Mouse (Mus musculus): ENCODE data around the gene Fgd2. TPM values are rescaled to one million over a fixed set of nuclear protein-coding genes. Genes with fewer than 3 reads are reported as not detected.
"Not testable (repeated sequence)": the region's sequence is repeated elsewhere in the genome, so short reads cannot be mapped to it uniquely, and the experiment has no call there.

Gene Fgd2
- polyA plus RNA-seq, 1 experiment = 41.8 TPM

DNA sequence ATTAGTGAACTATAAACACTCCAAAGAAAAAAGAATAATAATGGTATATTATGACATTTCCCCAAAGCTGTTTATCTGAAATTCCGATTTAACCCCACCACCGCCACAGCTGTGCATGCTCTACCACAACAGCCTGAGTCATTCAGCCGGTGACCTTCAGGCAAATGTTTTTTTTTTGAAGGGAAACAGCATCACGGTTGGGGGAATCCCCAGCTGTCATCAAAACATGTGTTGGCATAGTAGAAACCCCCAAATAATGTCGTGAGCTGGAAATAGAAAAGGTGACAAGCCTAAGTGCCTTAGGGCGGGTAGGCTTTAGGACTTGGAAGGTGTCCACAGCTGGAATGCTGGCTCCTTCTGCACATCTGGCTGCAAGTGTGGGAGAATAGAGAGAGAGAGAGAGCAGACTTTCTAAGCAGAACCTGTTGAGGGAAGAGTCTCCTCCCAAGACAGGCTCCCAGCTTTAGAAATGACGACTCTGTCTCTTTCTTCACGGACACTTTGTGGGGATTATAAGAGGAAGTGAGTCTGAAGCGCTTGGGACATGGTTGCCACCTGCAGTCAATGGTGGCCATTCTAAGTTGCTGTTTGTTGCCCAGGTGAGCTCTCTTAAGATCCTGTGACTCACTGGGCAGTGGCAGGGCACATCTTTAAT, 33.5 kb downstream of the Fgd2 start:
- TF ChIP-seq CTCF (IDR thresholded peaks at IDR 0.05; ENCODE audit: control insufficient read depth, insufficient read depth, low read length) (no peak), POLR2A (IDR thresholded peaks at IDR 0.05; ENCODE audit: borderline replicate concordance, control insufficient read depth, low read depth, low read length) (no peak)
- 6% methylated on average over 9 of the region's 9 CpGs for WGBS
- Histone ChIP-seq H3K4me3 (replicated peaks; ENCODE audit: control insufficient read depth, low read depth, low read length) (no peak overlapping the region), H3K4me1 (ENCODE audit: control insufficient read depth, insufficient read depth, low read length) (peaks cover 17% of the 10 kb centered on the region), H3K27ac (ENCODE audit: control insufficient read depth, insufficient read depth, low read depth, low read length, poor library complexity) (peak overlapping the region; percentile 93)

DNA sequence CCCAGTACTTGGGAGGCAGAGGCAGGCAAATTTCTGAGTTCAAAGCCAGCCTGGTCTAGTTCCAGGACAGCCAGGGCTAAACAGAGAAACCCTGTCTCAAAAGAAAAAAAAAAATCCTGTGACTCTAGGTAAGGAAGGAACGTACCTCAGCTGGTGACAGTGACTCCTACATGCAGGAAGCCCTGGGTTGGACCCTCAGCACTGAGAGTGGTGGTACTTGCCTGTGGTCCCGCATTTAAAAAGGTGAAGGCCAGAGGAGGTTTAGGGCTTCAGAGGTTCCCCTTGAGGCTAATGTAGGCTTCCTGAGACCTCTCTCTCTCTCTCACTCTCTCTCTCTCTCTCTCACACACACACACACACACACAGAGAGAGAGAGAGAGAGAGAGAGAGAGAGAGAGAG, 34.0 kb downstream of the Fgd2 start:
- Histone ChIP-seq H3K27ac (ENCODE audit: control insufficient read depth, insufficient read depth, low read depth, low read length, poor library complexity) (peak overlapping the region; percentile 93), H3K4me1 (ENCODE audit: control insufficient read depth, insufficient read depth, low read length) (peaks cover 17% of the 10 kb centered on the region)
- not testable (repeated sequence) for H3K4me3 ChIP-seq (replicated peaks; ENCODE audit: control insufficient read depth, low read depth, low read length)
- 5% methylated on average over 2 of the region's 2 CpGs for WGBS

DNA sequence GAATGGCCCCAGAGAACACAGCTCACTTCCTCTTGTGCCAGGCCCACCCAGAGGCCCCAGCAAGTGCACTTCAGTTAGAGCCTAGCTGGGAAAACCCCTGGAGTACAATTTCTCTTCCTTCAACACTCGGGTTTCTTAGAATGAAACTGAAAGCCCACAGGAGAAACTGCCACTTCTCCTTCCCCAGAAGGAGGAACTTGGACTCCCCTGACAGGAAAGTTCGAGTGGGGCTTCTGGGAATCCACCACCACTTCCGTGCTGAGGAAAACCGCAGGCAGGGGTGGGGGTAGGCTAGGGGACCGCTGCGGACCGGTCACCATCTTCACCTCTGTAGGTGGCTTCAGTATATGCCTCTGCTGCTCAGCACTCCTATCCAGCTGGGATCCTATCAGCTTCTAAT, 34.7 kb downstream of the Fgd2 start:
- 4% methylated on average over 7 of the region's 7 CpGs for WGBS
- Histone ChIP-seq H3K4me3 (replicated peaks; ENCODE audit: control insufficient read depth, low read depth, low read length) (peak overlapping the region; percentile 29), H3K27ac (ENCODE audit: control insufficient read depth, insufficient read depth, low read depth, low read length, poor library complexity) (peak overlapping the region; percentile 93), H3K4me1 (ENCODE audit: control insufficient read depth, insufficient read depth, low read length) (peaks cover 17% of the 10 kb centered on the region)
- TF ChIP-seq POLR2A (IDR thresholded peaks at IDR 0.05; ENCODE audit: borderline replicate concordance, control insufficient read depth, low read depth, low read length) (0 out of 2 replicates have a peak, but pooled peaks have one; percentile 20), CTCF (IDR thresholded peaks at IDR 0.05; ENCODE audit: control insufficient read depth, insufficient read depth, low read length) (no peak)

- H3K4me3 ChIP-seq (replicated peaks; ENCODE audit: control insufficient read depth, low read depth, low read length) = no peak overlapping the region
- peaks cover 17% of the 10 kb centered on the region for H3K4me1 ChIP-seq (ENCODE audit: control insufficient read depth, insufficient read depth, low read length)
- 46% methylated on average over 6 of the region's 6 CpGs for WGBS
- TF ChIP-seq POLR2A (IDR thresholded peaks at IDR 0.05; ENCODE audit: borderline replicate concordance, control insufficient read depth, low read depth, low read length) = no peak
- TF ChIP-seq CTCF (IDR thresholded peaks at IDR 0.05; ENCODE audit: control insufficient read depth, insufficient read depth, low read length) = no peak
- peak overlapping the region; percentile 93 for H3K27ac ChIP-seq (ENCODE audit: control insufficient read depth, insufficient read depth, low read depth, low read length, poor library complexity)
These were observed 35.5 kb downstream of the Fgd2 start for GRCm38 (mm10) chr17:29396056-29396799.

GRCm38 (mm10) chr17:29396821-29397242, 36.1 kb downstream of the Fgd2 start:
- 6% methylated on average over 6 of the region's 6 CpGs for WGBS
- H3K4me3 ChIP-seq (replicated peaks; ENCODE audit: control insufficient read depth, low read depth, low read length) = no peak overlapping the region
- H3K27ac ChIP-seq (ENCODE audit: control insufficient read depth, insufficient read depth, low read depth, low read length, poor library complexity) = 0 out of 2 replicates have a peak overlapping the region, but pooled peaks have one; percentile 2
- H3K4me1 ChIP-seq (ENCODE audit: control insufficient read depth, insufficient read depth, low read length) = peaks cover 17% of the 10 kb centered on the region
- no peak for TF ChIP-seq POLR2A (IDR thresholded peaks at IDR 0.05; ENCODE audit: borderline replicate concordance, control insufficient read depth, low read depth, low read length)
- peak; percentile 99 for TF ChIP-seq CTCF (IDR thresholded peaks at IDR 0.05; ENCODE audit: control insufficient read depth, insufficient read depth, low read length)

- Histone ChIP-seq H3K27ac (ENCODE audit: control insufficient read depth, insufficient read depth, low read depth, low read length, poor library complexity) (peak overlapping the region; percentile 26), H3K4me3 (replicated peaks; ENCODE audit: control insufficient read depth, low read depth, low read length) (peak overlapping the region; percentile 4), H3K4me1 (ENCODE audit: control insufficient read depth, insufficient read depth, low read length) (peaks cover 17% of the 10 kb centered on the region)
- TF ChIP-seq CTCF (IDR thresholded peaks at IDR 0.05; ENCODE audit: control insufficient read depth, insufficient read depth, low read length) (no peak), POLR2A (IDR thresholded peaks at IDR 0.05; ENCODE audit: borderline replicate concordance, control insufficient read depth, low read depth, low read length) (no peak)
- 2% methylated on average over 27 of the region's 27 CpGs for WGBS
These were observed 37.0 kb downstream of the Fgd2 start for GRCm38 (mm10) chr17:29397480-29398433.

DNA sequence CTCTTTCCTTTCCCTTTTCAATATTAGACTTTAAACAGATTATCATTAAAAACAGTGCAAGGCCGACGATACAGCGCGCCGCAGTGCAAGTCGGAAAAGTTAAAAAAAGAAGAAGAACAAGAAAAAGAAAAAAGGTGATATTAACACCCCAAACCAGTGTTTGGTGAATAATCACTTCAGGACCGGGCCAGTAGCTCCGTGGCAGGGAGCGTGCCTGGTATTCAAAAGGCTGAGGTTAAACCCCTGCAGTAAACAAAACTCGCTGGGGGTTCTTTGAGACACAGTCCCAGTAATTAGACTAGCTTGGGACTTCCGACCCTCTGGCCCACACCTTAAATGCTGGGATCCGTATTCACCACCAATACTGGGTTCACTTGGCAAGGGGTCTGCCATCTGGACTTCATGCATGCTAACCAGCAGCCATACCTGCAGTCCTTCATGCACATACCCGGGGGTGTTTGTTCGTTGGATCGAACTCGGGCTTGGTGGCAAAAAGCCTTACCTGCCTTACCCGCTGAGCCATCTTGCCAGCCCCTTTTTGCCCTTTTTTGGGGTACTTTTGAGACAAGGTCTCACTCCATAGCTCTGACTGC, 37.8 kb downstream of the Fgd2 start:
- H3K4me3 ChIP-seq (replicated peaks; ENCODE audit: control insufficient read depth, low read depth, low read length) = no peak overlapping the region
- no peak for TF ChIP-seq CTCF (IDR thresholded peaks at IDR 0.05; ENCODE audit: control insufficient read depth, insufficient read depth, low read length)
- TF ChIP-seq POLR2A (IDR thresholded peaks at IDR 0.05; ENCODE audit: borderline replicate concordance, control insufficient read depth, low read depth, low read length) = no peak
- WGBS = 39% methylated on average over 17 of the region's 17 CpGs
- H3K27ac ChIP-seq (ENCODE audit: control insufficient read depth, insufficient read depth, low read depth, low read length, poor library complexity) = no peak overlapping the region
- H3K4me1 ChIP-seq (ENCODE audit: control insufficient read depth, insufficient read depth, low read length) = peaks cover 14% of the 10 kb centered on the region
